Mouse (Mus musculus): Measurements from ENCODE around the gene Sppl3. TPM values are rescaled to one million over a fixed set of nuclear protein-coding genes. Genes with fewer than 3 reads are reported as not detected.

Sppl3 gene
- polyA plus RNA-seq, 1 experiment from 2014 or later: 39.6 TPM

DNA sequence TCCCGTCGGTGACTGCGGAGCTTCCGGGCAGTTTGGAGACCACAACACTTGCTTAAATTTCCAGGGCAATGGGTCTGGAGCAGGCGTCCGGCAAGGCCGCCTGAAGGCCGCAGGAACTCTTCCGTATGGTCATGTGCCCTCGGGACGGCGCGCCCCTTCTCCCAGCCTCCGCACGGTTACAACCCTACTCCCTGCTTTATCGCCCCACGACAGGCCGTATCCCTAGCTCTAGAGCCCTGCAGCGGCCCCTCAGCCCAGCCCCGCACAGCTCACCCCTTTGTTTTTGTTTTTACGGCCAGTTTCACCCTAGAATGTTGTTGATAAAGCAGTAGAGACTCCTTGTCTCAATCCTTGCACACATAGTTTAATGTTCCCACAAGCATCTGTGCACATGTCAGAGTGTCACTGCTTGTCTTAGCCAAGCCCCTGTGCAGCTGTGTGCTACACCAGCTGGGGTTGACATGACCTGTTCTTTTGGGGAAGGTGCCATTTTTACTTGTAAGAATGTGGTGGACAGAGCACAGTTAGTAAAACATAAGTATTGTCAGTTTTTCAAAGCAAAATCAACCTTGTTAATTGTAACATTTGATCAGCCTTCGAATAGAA, 43.0 kb downstream of the Sppl3 start:
- Histone ChIP-seq H3K27me3 (ENCODE audit: insufficient read depth, low read length) (no peaks in the 10 kb centered on the region), H3K4me1 (ENCODE audit: insufficient read depth) (peaks cover 11% of the 10 kb centered on the region), H3K36me3 (ENCODE audit: insufficient read depth) (no peaks in the 10 kb centered on the region), H3K9me3 (ENCODE audit: low read depth, low read length) (no peaks in the 10 kb centered on the region), H3K9ac (no peak overlapping the region), H3K4me2 (no peak overlapping the region), H3K4me3 (ENCODE audit: low read depth, low read length) (no peak overlapping the region), H3K27ac (ENCODE audit: low read depth) (no peak overlapping the region)
- WGBS: 82% methylated on average over 22 of the region's 22 CpGs
- TF ChIP-seq CTCF (IDR thresholded peaks at IDR 0.05; ENCODE audit: low read depth): no peak
- DNase-seq: peak; percentile 24
- ATAC-seq (ENCODE audit: insufficient read depth): no peak

GRCm38 (mm10) chr5:115055418-115055817, 44.5 kb downstream of the Sppl3 start:
- Histone ChIP-seq H3K4me3 (ENCODE audit: low read depth, low read length) (no peak overlapping the region), H3K4me1 (ENCODE audit: insufficient read depth) (peaks cover 11% of the 10 kb centered on the region), H3K4me2 (no peak overlapping the region), H3K27me3 (ENCODE audit: insufficient read depth, low read length) (no peaks in the 10 kb centered on the region), H3K36me3 (ENCODE audit: insufficient read depth) (no peaks in the 10 kb centered on the region), H3K27ac (ENCODE audit: low read depth) (no peak overlapping the region), H3K9me3 (ENCODE audit: low read depth, low read length) (no peaks in the 10 kb centered on the region), H3K9ac (no peak overlapping the region)
- DNase-seq (no peak), ATAC-seq (ENCODE audit: insufficient read depth) (no peak)
- TF ChIP-seq CTCF (IDR thresholded peaks at IDR 0.05; ENCODE audit: low read depth): no peak
- WGBS: 62% methylated on average over 6 of the region's 6 CpGs

DNA sequence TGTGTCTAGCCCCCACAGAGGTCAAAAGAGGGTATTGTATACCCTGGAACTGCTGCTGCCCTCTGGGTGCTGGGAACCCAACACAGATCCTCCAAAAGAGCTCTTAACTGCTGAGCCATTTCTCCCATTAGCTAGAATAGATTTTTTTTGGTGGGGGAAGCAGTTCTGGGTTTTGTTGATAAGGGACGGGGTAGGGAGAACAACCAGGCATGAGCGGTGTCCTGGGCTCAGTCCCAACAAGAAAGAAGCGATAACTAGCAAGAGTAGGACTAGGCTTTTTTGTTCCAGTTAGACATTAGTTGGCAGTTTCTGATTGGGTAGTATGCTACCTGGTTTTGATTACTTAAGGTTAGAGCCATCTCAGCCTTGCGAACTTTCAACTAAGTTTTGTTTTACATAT, 46.2 kb downstream of the Sppl3 start:
- Histone ChIP-seq H3K4me3 (ENCODE audit: low read depth, low read length) (no peak overlapping the region), H3K4me1 (ENCODE audit: insufficient read depth) (peaks cover 5% of the 10 kb centered on the region; the same call in 1 of the 2 replicates), H3K27me3 (ENCODE audit: insufficient read depth, low read length) (no peaks in the 10 kb centered on the region), H3K9ac (no peak overlapping the region), H3K36me3 (ENCODE audit: insufficient read depth) (peaks cover 3% of the 10 kb centered on the region; the same call in 1 of the 2 replicates), H3K27ac (ENCODE audit: low read depth) (no peak overlapping the region), H3K4me2 (no peak overlapping the region), H3K9me3 (ENCODE audit: low read depth, low read length) (no peaks in the 10 kb centered on the region)
- ATAC-seq (ENCODE audit: insufficient read depth) (no peak), DNase-seq (no peak)
- 93% methylated on average over 4 of the region's 4 CpGs for WGBS
- no peak for TF ChIP-seq CTCF (IDR thresholded peaks at IDR 0.05; ENCODE audit: low read depth)

GRCm38 (mm10) chr5:115058584-115059297, 47.8 kb downstream of the Sppl3 start:
- Histone ChIP-seq H3K4me1 (ENCODE audit: insufficient read depth) (peaks cover 5% of the 10 kb centered on the region; the same call in 1 of the 2 replicates), H3K4me2 (no peak overlapping the region), H3K4me3 (ENCODE audit: low read depth, low read length) (no peak overlapping the region), H3K27me3 (ENCODE audit: insufficient read depth, low read length) (no peaks in the 10 kb centered on the region), H3K9me3 (ENCODE audit: low read depth, low read length) (no peaks in the 10 kb centered on the region), H3K9ac (no peak overlapping the region), H3K36me3 (ENCODE audit: insufficient read depth) (peaks cover 12% of the 10 kb centered on the region; the same call in 1 of the 2 replicates), H3K27ac (ENCODE audit: low read depth) (no peak overlapping the region)
- no peak for ATAC-seq (ENCODE audit: insufficient read depth)
- DNase-seq: no peak
- TF ChIP-seq CTCF (IDR thresholded peaks at IDR 0.05; ENCODE audit: low read depth): no peak
- WGBS: 65% methylated on average over 7 of the region's 7 CpGs

DNA sequence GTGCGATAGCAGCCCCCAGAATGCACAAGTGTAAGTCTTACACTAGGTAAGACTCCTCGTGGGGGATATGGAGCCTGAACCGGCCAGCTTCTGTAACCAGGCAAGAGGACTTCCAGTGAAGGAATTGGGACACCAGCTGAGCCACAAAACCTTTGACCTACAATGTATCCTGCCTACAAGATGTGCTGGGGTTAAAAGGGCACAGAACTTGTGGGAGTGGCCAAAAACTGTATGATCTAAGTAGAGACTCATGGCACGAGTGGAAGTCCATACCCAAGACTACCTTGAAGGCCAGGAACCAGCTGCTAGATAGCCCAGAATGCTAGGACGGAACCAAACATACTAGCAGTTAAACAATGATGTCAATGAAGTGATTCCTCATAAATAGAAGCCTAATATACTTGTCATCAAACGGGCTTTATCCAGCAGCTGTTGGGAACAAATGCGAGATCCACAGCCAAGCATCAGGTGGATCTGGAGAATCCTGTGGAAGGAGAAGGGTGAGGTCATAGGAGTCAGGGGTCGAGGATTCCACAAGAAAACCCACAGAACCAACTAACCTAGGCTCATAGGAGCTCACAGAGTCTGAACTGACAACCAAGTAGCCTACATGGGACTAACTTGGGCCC, 49.2 kb downstream of the Sppl3 start:
- H3K27ac ChIP-seq (ENCODE audit: low read depth): no peak overlapping the region
- no peaks in the 10 kb centered on the region for H3K4me1 ChIP-seq (ENCODE audit: insufficient read depth)
- H3K4me2 ChIP-seq: no peak overlapping the region
- WGBS: 82% methylated on average over 8 of the region's 8 CpGs
- TF ChIP-seq CTCF (IDR thresholded peaks at IDR 0.05; ENCODE audit: low read depth): no peak
- DNase-seq (no peak), ATAC-seq (ENCODE audit: insufficient read depth) (no peak)
- H3K27me3 ChIP-seq (ENCODE audit: insufficient read depth, low read length): no peaks in the 10 kb centered on the region
- no peak overlapping the region for H3K4me3 ChIP-seq (ENCODE audit: low read depth, low read length)
- no peak overlapping the region for H3K9ac ChIP-seq
- H3K36me3 ChIP-seq (ENCODE audit: insufficient read depth): peaks cover 18% of the 10 kb centered on the region; the same call in 1 of the 2 replicates
- H3K9me3 ChIP-seq (ENCODE audit: low read depth, low read length): no peaks in the 10 kb centered on the region

- 86% methylated on average over 3 of the region's 3 CpGs for WGBS
- Histone ChIP-seq H3K4me3 (ENCODE audit: low read depth, low read length) (no peak overlapping the region), H3K9ac (no peak overlapping the region), H3K4me2 (no peak overlapping the region), H3K9me3 (ENCODE audit: low read depth, low read length) (no peaks in the 10 kb centered on the region), H3K4me1 (ENCODE audit: insufficient read depth) (no peaks in the 10 kb centered on the region), H3K27me3 (ENCODE audit: insufficient read depth, low read length) (no peaks in the 10 kb centered on the region), H3K27ac (ENCODE audit: low read depth) (no peak overlapping the region), H3K36me3 (ENCODE audit: insufficient read depth) (peaks cover 18% of the 10 kb centered on the region; the same call in 1 of the 2 replicates)
- DNase-seq (no peak), ATAC-seq (ENCODE audit: insufficient read depth) (no peak)
- no peak for TF ChIP-seq CTCF (IDR thresholded peaks at IDR 0.05; ENCODE audit: low read depth)
These were observed 50.0 kb downstream of the Sppl3 start for GRCm38 (mm10) chr5:115060977-115061376.

DNA sequence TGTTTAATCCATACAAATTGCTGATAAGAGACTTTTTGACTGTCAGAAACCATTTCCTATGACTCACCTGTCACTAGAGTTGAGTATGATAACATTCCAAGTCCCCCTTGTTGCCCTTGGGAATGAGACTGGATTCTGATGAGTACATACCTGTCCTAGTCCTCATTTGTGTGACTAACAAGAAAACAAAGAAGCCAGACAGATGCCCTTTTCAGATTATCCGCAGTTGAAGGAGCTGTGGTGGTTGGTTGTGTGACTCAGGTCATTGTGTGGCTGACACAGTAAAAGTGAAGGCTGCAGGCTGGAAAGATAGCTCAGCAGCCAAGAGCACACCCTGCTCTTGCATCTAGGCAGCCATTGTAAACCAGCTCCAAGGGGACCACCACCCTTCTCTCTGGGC, 51.6 kb downstream of the Sppl3 start:
- H3K9ac ChIP-seq: no peak overlapping the region
- H3K4me2 ChIP-seq: no peak overlapping the region
- no peak for ATAC-seq (ENCODE audit: insufficient read depth)
- no peak overlapping the region for H3K27ac ChIP-seq (ENCODE audit: low read depth)
- no peak for TF ChIP-seq CTCF (IDR thresholded peaks at IDR 0.05; ENCODE audit: low read depth)
- H3K27me3 ChIP-seq (ENCODE audit: insufficient read depth, low read length): no peaks in the 10 kb centered on the region
- no peak overlapping the region for H3K4me3 ChIP-seq (ENCODE audit: low read depth, low read length)
- DNase-seq: no peak
- H3K36me3 ChIP-seq (ENCODE audit: insufficient read depth): peaks cover 18% of the 10 kb centered on the region; the same call in 1 of the 2 replicates
- no peaks in the 10 kb centered on the region for H3K9me3 ChIP-seq (ENCODE audit: low read depth, low read length)
- WGBS: 89% methylated on average over 1 of the region's 1 CpGs
- no peaks in the 10 kb centered on the region for H3K4me1 ChIP-seq (ENCODE audit: insufficient read depth)
